Comparison of ENCODE assay signal across 18 mouse cellular contexts in the genomic region with DNA sequence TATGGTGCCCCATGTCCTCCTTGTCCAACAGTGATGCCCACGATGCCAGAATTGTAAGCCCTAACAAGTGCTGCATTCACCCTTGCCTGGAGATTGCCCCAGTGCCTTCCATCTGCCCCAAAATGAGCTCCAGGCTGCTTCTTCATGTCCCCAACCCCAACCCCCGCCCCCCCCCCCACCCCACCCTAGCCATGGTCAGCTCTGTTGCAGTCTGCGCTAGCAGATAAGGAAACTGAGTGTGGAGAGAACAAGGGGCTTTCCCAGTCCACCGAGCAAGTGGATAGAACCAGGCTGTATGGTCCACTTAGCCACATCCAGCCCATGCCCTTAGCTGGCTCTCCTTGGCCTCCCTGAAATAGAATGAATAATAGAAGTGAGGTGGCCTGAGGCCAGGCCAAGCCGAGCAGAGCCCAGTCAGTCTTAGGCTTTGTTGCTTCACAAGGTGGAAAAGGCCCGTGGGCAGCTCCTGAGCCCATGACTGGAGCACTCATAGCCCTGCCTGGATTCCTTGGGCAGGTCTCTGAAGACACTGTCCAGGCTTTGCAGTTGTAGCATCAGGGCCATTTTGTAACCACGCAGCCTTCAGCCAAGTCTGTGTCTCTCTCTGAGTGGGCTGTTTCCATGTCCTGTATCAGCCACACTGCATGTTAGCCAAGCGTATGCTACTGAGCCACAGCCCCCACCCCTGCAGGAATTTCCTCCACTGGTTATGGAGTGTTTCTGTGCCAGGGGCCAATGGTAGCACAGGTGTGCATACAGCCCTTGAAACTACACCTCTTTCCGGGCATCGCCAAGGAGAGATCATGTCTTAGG. TPM values are rescaled to one million over a fixed set of nuclear protein-coding genes. Genes with fewer than 3 reads are reported as not detected.
DNase-seq lines count a peak whose midpoint lies in the region; ATAC-seq and TF ChIP-seq lines count a peak whose summit lies in the region.
"Had no signal": no experiment of that assay in that cellular context is flagged by ENCODE, and none has a peak within 500 bp of the region (broad histone marks: within the 10 kb centered on the region; RNA-seq: fewer than 3 reads in every experiment).

No protein-coding gene starts in this region.

- H3K27me3 ChIP-seq in megakaryocyte, embryonic 14.5 days (replicated peaks), result no peaks in the 10 kb centered on the region
- H3K27me3 ChIP-seq in liver, embryonic 12.5 days (replicated peaks), result no peaks in the 10 kb centered on the region
- H3K27me3 ChIP-seq: forebrain, embryonic 13.5 days had no signal

- no peak for TF ChIP-seq CTCF in gastrocnemius, adult 2 months (IDR thresholded peaks at IDR 0.05)

- H3K9me3 ChIP-seq in megakaryocyte, embryonic 14.5 days, result peaks cover 5% of the 10 kb centered on the region
- no peaks in the 10 kb centered on the region for H3K9me3 ChIP-seq in liver, embryonic 12.5 days (replicated peaks)
- H3K9me3 ChIP-seq: forebrain, embryonic 13.5 days had no signal

- peaks cover 97% of the 10 kb centered on the region for H3K36me3 ChIP-seq in megakaryocyte, embryonic 14.5 days (replicated peaks; ENCODE audit: low read length)
- peaks cover 98% of the 10 kb centered on the region for H3K36me3 ChIP-seq in liver, embryonic 12.5 days

- intact Hi-C loops in gastrocnemius, adult 2 months (cut with DNase I), result no loop called here

- H3K4me3 ChIP-seq in gastrocnemius, adult 2 months, result no peak overlapping the region
- peak overlapping the region; percentile 76 for H3K4me3 ChIP-seq in megakaryocyte, embryonic 14.5 days (replicated peaks)
- no peak overlapping the region for H3K4me3 ChIP-seq in liver, embryonic 12.5 days
- H3K4me3 ChIP-seq: forebrain, embryonic 13.5 days had no signal

- H3K27ac ChIP-seq in gastrocnemius, adult 2 months, result peak overlapping the region; percentile 53
- H3K27ac ChIP-seq in liver, embryonic 12.5 days, result peak overlapping the region; percentile 78
- H3K27ac ChIP-seq: forebrain, embryonic 13.5 days; hindbrain, embryonic 14.5 days; kidney, postnatal 0 days had no signal

- DNase-seq in gastrocnemius, adult 2 months, result no peak
- no peak for DNase-seq in gastrocnemius, postnatal 10 days
- DNase-seq in embryo, embryonic 10.5 days (ENCODE audit: low spot score), result no peak
- no peak for DNase-seq in layer of hippocampus, adult 11-12 months (ENCODE audit: low spot score)
- DNase-seq: B cell, adult 2 months; cerebellum, postnatal 14 days; lung, postnatal 4 days; right cerebral cortex, postnatal 25 days; thymus, adult 18-20 months had no signal

- ATAC-seq in megakaryocyte, adult 5-6 weeks (ENCODE audit: poor library complexity, severe bottlenecking), result no peak
- ATAC-seq in liver, embryonic 12.5 days, result peak; percentile 53; the same call in 1 of the 2 replicates
- ATAC-seq in megakaryocyte progenitor cell, adult 5-6 weeks (replicated peaks; ENCODE audit: poor library complexity), result no peak
- ATAC-seq: forebrain, embryonic 13.5 days; intestine, embryonic 16.5 days; midbrain, embryonic 16.5 days had no signal

- H3K4me1 ChIP-seq in megakaryocyte, embryonic 14.5 days, result peaks cover 81% of the 10 kb centered on the region
- H3K4me1 ChIP-seq in liver, embryonic 12.5 days, result peaks cover 70% of the 10 kb centered on the region
- H3K4me1 ChIP-seq: forebrain, embryonic 13.5 days had no signal

- 61% methylated on average over 10 of the region's 10 CpGs for whole genome bisulfite sequencing in liver, embryonic 12.5 days (ENCODE audit: insufficient replicate concordance)

- H3K4me2 ChIP-seq in liver, embryonic 12.5 days, result peak overlapping the region; percentile 54
- H3K4me2 ChIP-seq: forebrain, embryonic 13.5 days; hindbrain, embryonic 14.5 days had no signal

- H3K9ac ChIP-seq in liver, embryonic 12.5 days, result peak overlapping the region; percentile 66
- H3K9ac ChIP-seq: forebrain, embryonic 13.5 days; hindbrain, embryonic 14.5 days had no signal

RNA-seq across cellular contexts. Expression of a gene that starts 11.3 kb away (rescaled TPM):
- total RNA-seq in gastrocnemius, adult 2 months (2021), result 1 to 10 TPM; 5.3 to 6.1 TPM
- total RNA-seq in gastrocnemius, postnatal 10 days (2021), result 10 to 100 TPM; 10.9 to 14.3 TPM
- polyA plus RNA-seq in megakaryocyte, embryonic 14.5 days (2012; ENCODE audit: insufficient read depth, low replicate concordance), result 24.4 and 42.0 TPM in 2 replicates
- 5.3 and 6.0 TPM in 2 replicates for total RNA-seq in megakaryocyte, adult 5-6 weeks (2015)
- total RNA-seq in megakaryocyte, adult 5-6 weeks (2017), result 11.5 and 16.8 TPM in 2 replicates
- polyA plus RNA-seq in liver, embryonic 12.5 days (2016; fragmentation: Nextera tagmentation; extraction: Ambion mirVana), result 23.5 and 24.3 TPM in 2 replicates
- total RNA-seq in megakaryocyte progenitor cell, adult 5-6 weeks (2015), result 4.0 and 8.1 TPM in 2 replicates
- 16.3 and 26.0 TPM in 2 replicates for total RNA-seq in megakaryocyte progenitor cell, adult 5-6 weeks (2017)

RNA-seq across cellular contexts. Expression of a gene that starts 16.7 kb away (rescaled TPM):
- total RNA-seq in gastrocnemius, adult 2 months (2021), result 10 to 100 TPM; 15.5 to 39.0 TPM
- total RNA-seq in gastrocnemius, postnatal 10 days (2021), result 10 to 100 TPM; 19.4 to 31.1 TPM
- polyA plus RNA-seq in megakaryocyte, embryonic 14.5 days (2012; ENCODE audit: insufficient read depth, low replicate concordance), result 7.8 and 15.0 TPM in 2 replicates
- 2.0 and 2.1 TPM in 2 replicates for total RNA-seq in megakaryocyte, adult 5-6 weeks (2015)
- total RNA-seq in megakaryocyte, adult 5-6 weeks (2017), result 2.7 and 5.2 TPM in 2 replicates
- 12.7 and 13.6 TPM in 2 replicates for polyA plus RNA-seq in liver, embryonic 12.5 days (2016; fragmentation: Nextera tagmentation; extraction: Ambion mirVana)
- total RNA-seq in megakaryocyte progenitor cell, adult 5-6 weeks (2015), result 4.2 and 5.0 TPM in 2 replicates
- 11.7 and 12.3 TPM in 2 replicates for total RNA-seq in megakaryocyte progenitor cell, adult 5-6 weeks (2017)

RNA-seq across cellular contexts. Expression of a gene that starts 21.6 kb away (rescaled TPM):
- 10 to 100 TPM; 12.7 to 18.8 TPM for total RNA-seq in gastrocnemius, adult 2 months (2021)
- 10 to 100 TPM; 32.2 to 37.9 TPM for total RNA-seq in gastrocnemius, postnatal 10 days (2021)
- polyA plus RNA-seq in megakaryocyte, embryonic 14.5 days (2012; ENCODE audit: insufficient read depth, low replicate concordance), result 45.5 and 81.3 TPM in 2 replicates
- total RNA-seq in megakaryocyte, adult 5-6 weeks (2015), result 14.9 and 16.5 TPM in 2 replicates
- total RNA-seq in megakaryocyte, adult 5-6 weeks (2017), result 20.4 and 24.3 TPM in 2 replicates
- polyA plus RNA-seq in liver, embryonic 12.5 days (2016; fragmentation: Nextera tagmentation; extraction: Ambion mirVana), result 30.3 and 33.7 TPM in 2 replicates
- total RNA-seq in megakaryocyte progenitor cell, adult 5-6 weeks (2015), result 16.1 and 16.7 TPM in 2 replicates
- total RNA-seq in megakaryocyte progenitor cell, adult 5-6 weeks (2017), result 23.4 and 24.8 TPM in 2 replicates

RNA-seq across cellular contexts. Expression of a gene that starts 34.8 kb away (rescaled TPM):
- 100 to 1,000 TPM; 362 to 422 TPM for total RNA-seq in gastrocnemius, adult 2 months (2021)
- total RNA-seq in gastrocnemius, postnatal 10 days (2021), result 100 to 1,000 TPM; 228 to 262 TPM
- polyA plus RNA-seq in megakaryocyte, embryonic 14.5 days (2012; ENCODE audit: insufficient read depth, low replicate concordance), result 55.0 and 64.0 TPM in 2 replicates
- total RNA-seq in megakaryocyte, adult 5-6 weeks (2015), result 26.2 and 29.6 TPM in 2 replicates
- total RNA-seq in megakaryocyte, adult 5-6 weeks (2017), result 13.9 and 14.2 TPM in 2 replicates
- 26.0 and 28.6 TPM in 2 replicates for polyA plus RNA-seq in liver, embryonic 12.5 days (2016; fragmentation: Nextera tagmentation; extraction: Ambion mirVana)
- 21.2 and 31.7 TPM in 2 replicates for total RNA-seq in megakaryocyte progenitor cell, adult 5-6 weeks (2015)
- 8.4 and 9.1 TPM in 2 replicates for total RNA-seq in megakaryocyte progenitor cell, adult 5-6 weeks (2017)

RNA-seq across cellular contexts. Expression of a gene that starts 35.1 kb away (rescaled TPM):
- total RNA-seq in gastrocnemius, adult 2 months (2021), result 10 to 100 TPM; 48.9 to 86.1 TPM
- 100 to 1,000 TPM in 1 of 2 experiments, 10 to 100 TPM in 1; 95.1 to 101 TPM for total RNA-seq in gastrocnemius, postnatal 10 days (2021)
- 473 and 551 TPM in 2 replicates for polyA plus RNA-seq in megakaryocyte, embryonic 14.5 days (2012; ENCODE audit: insufficient read depth, low replicate concordance)
- 68.9 and 69.0 TPM in 2 replicates for total RNA-seq in megakaryocyte, adult 5-6 weeks (2015)
- total RNA-seq in megakaryocyte, adult 5-6 weeks (2017), result 44.3 and 45.9 TPM in 2 replicates
- 168 and 173 TPM in 2 replicates for polyA plus RNA-seq in liver, embryonic 12.5 days (2016; fragmentation: Nextera tagmentation; extraction: Ambion mirVana)
- 75.9 and 90.4 TPM in 2 replicates for total RNA-seq in megakaryocyte progenitor cell, adult 5-6 weeks (2015)
- 63.0 and 63.3 TPM in 2 replicates for total RNA-seq in megakaryocyte progenitor cell, adult 5-6 weeks (2017)
